Mouse (Mus musculus): ENCODE measurements around the gene Otud7a. TPM values are rescaled to one million over a fixed set of nuclear protein-coding genes. Genes with fewer than 3 reads are reported as not detected.

Gene Otud7a
- polyA plus RNA-seq (2012; rRNA removed), result 11.0 and 13.8 TPM in 2 replicates

DNA sequence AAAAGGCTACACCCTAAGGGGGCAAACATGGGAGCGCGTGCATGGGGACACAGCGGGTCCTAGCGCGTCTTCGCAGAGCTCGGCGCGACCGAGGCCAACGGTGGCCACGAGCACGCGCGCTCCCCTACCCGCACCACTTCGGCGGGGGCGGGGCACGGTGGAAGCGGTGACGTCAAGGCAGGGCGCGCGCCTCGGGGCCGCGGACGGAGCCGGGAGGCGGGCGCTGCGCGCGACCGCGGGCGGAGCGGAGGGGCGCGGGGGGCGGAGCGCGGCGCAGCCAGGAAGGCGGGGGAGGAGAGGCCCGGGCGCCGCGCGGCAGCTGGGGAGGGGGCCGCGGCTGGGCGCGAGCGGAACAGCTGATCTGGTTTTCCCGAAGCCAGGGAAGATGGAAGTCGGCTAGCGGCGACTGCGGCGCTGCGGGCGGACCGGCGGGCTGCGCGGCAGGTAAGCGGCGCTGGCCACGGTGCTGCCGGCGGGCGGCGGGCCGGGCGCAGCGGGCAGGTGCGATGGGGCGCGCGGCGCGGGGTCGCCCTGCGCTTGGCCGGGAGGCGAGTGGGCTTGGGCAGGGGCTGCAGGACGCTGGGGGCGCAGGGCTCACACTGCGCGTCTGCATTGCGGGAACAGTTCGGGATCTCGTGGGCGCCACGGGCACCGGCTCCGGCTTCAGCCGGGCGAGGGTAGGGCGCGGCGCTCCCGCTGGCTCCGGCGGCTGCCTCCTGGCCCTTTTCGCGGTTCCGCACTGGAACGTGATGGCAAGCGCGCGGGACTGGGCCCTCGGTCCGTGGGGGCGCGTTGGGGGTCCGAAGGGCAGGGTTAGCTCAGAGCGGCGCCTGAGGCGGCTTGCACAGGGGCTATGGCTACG lies at the start of gene Otud7a:
Gene Otud7a, plus strand, starts transcription at position 268 of the 862 bp plus-strand sequence.

Other genes with a start within 250 kb of the Otud7a start
- 6.8 and 8.4 TPM in 2 replicates for gene Chrna7, start 232.2 kb upstream of the Otud7a start, polyA plus RNA-seq (2012; rRNA removed)

Measured in central nervous system, embryonic 14 days (tissue).